Mouse (Mus musculus) inflammation-experienced regulatory T-cells (primary cell): ENCODE results near the gene Usb1. TPM values are rescaled to one million over a fixed set of nuclear protein-coding genes. Genes with fewer than 3 reads are reported as not detected.

Source experiments
- polyA plus RNA-seq, 2 experiments: library from polyadenylated mRNA; unstranded; fragments of 100-300 nt; shearing (Covaris generic); gene quantifications; one replicate each; pipeline ENCODE4 v1.2.1; 2017

The Usb1 gene
- polyA plus RNA-seq, result 10 to 100 TPM; 54.9 to 65.6 TPM

GRCm38 (mm10) chr8:95331720-95332436 is at the start of gene Usb1, which contains the start of gene Zfp319:
TSS of gene Usb1 (plus strand) at chr8:95332284.
TSS of gene Zfp319 (minus strand) at chr8:95331950.

GRCm38 (mm10) chr8:95306431-95306830 is 25.7 kb upstream of the Usb1 start, which contains the start of gene Cngb1:
TSS of gene Cngb1 (minus strand) at chr8:95306585.

GRCm38 (mm10) chr8:95310342-95310970 is 21.6 kb upstream of the Usb1 start, which contains the start of gene Tepp:
TSS of gene Tepp (plus strand) at chr8:95310566.

GRCm38 (mm10) chr8:95352151-95352870 is 20.2 kb downstream of the Usb1 start, which contains the start of gene Mmp15:
TSS of gene Mmp15 (plus strand) at chr8:95352268.

Other genes starting within 250 kb of the Usb1 start
- gene Kifc3, start 129.5 kb upstream of the Usb1 start, polyA plus RNA-seq, result 1 to 10 TPM; 1.5 to 2.6 TPM
- under 1 TPM; 0.39 to 0.40 TPM for gene Cngb1, start 25.7 kb upstream of the Usb1 start, polyA plus RNA-seq
- not detected for gene Tepp, start 21.7 kb upstream of the Usb1 start, polyA plus RNA-seq
- 10 to 100 TPM; 10.4 to 12.1 TPM for gene Zfp319, start 334 bp upstream of the Usb1 start, polyA plus RNA-seq
- gene Mmp15, start 20.0 kb downstream of the Usb1 start, polyA plus RNA-seq, result under 1 TPM; 0.39 to 0.96 TPM
- gene Cfap20, start 102.6 kb downstream of the Usb1 start, polyA plus RNA-seq, result 10 to 100 TPM; 47.2 to 47.4 TPM
- gene Csnk2a2, start 157.8 kb downstream of the Usb1 start, polyA plus RNA-seq, result 10 to 100 TPM; 31.1 to 39.2 TPM
- not detected for gene Ccdc113, start 201.8 kb downstream of the Usb1 start, polyA plus RNA-seq
- 1 to 10 TPM in 1 of 2 experiments, under 1 TPM in 1; 0.35 to 1.9 TPM for gene Prss54, start 244.1 kb downstream of the Usb1 start, polyA plus RNA-seq